Mouse (Mus musculus) induced T-regulatory cell, adult 2 months (primary cell): ENCODE results near the gene Prss36.

Source experiments
- DNase-seq: peaks from one replicate; pipeline ENCODE4 v3.0.0-alpha.2; 2012; ENCODE audit warnings: low read depth

The Prss36 gene

GRCm38 (mm10) chr7:127946470-127947023 lies at the start of gene Prss36:
Prss36 (minus strand) TSS chr7:127946725.
- no peak for DNase-seq

GRCm38 (mm10) chr7:127993341-127993977 lies 46.9 kb upstream of the Prss36 start, which contains the start of gene Pycard:
Pycard (minus strand) TSS chr7:127993867.
- DNase-seq = peak; percentile 94

- peak; percentile 48 for DNase-seq
These were observed 46.2 kb upstream of the Prss36 start for GRCm38 (mm10) chr7:127992488-127993340.

GRCm38 (mm10) chr7:127991643-127992487 lies 45.3 kb upstream of the Prss36 start:
- DNase-seq = peak; percentile 89

- DNase-seq = no peak
These were observed 42.4 kb upstream of the Prss36 start for GRCm38 (mm10) chr7:127988904-127989303.

GRCm38 (mm10) chr7:127980606-127981005 lies 34.1 kb upstream of the Prss36 start:
- DNase-seq = peak; percentile 21

- DNase-seq = peak; percentile 14
These were observed 32.3 kb upstream of the Prss36 start for GRCm38 (mm10) chr7:127978856-127979255.

- no peak for DNase-seq
These were observed 27.9 kb upstream of the Prss36 start for GRCm38 (mm10) chr7:127974413-127974930.

GRCm38 (mm10) chr7:127967922-127968828 lies 21.6 kb upstream of the Prss36 start:
- DNase-seq = peak; percentile 83

GRCm38 (mm10) chr7:127967004-127967921 lies 20.7 kb upstream of the Prss36 start, which contains the start of gene Fus:
Fus (plus strand) TSS chr7:127967457.
- DNase-seq = peak; percentile 97

- DNase-seq = peak; percentile 49
These were observed 19.9 kb upstream of the Prss36 start for GRCm38 (mm10) chr7:127966371-127966918.

GRCm38 (mm10) chr7:127959364-127959763 lies 12.8 kb upstream of the Prss36 start:
- no peak for DNase-seq

GRCm38 (mm10) chr7:127952864-127953581 lies 6.5 kb upstream of the Prss36 start:
- peak; percentile 37 for DNase-seq

- no peak for DNase-seq
These were observed 1.9 kb downstream of the Prss36 start for GRCm38 (mm10) chr7:127944614-127945013.

GRCm38 (mm10) chr7:127942097-127942496 lies 4.4 kb downstream of the Prss36 start:
- peak; percentile 47 for DNase-seq

- DNase-seq = peak; percentile 27
These were observed 10.2 kb downstream of the Prss36 start for GRCm38 (mm10) chr7:127936216-127936884.

- DNase-seq = no peak
These were observed 10.8 kb downstream of the Prss36 start for GRCm38 (mm10) chr7:127935748-127936159.
